Mouse (Mus musculus): ENCODE measurements at regions not wholly inside any gene's neighbourhood (a gene's known extent, or its start where the extent isn't known, plus 50 kb on each side); places are given as distances from the start of the nearest gene placed in this dataset.
A peak's percentile ranks its signal among the peaks of the same experiment; 100 is the strongest.

- DNase-seq (ENCODE audit: inconsistent age in 2 of 2, low spot score in 1 of 2), result peak in 1 of 2 experiments; percentile 78
These were observed 97.8 kb upstream of the Arntl start for GRCm38 (mm10) chr7:113109481-113109880.

GRCm38 (mm10) chr7:113110867-113111508 is 96.3 kb upstream of the Arntl start:
- peak in 1 of 2 experiments; percentile 67 for DNase-seq (ENCODE audit: inconsistent age in 2 of 2, low spot score in 1 of 2)

GRCm38 (mm10) chr7:113113266-113113893 is 93.9 kb upstream of the Arntl start:
- DNase-seq (ENCODE audit: inconsistent age in 2 of 2, low spot score in 1 of 2), result peak in 1 of 2 experiments; percentile 51

GRCm38 (mm10) chr7:113117599-113117998 is 89.7 kb upstream of the Arntl start:
- DNase-seq (ENCODE audit: inconsistent age in 2 of 2, low spot score in 1 of 2), result no peak

- no peak for DNase-seq (ENCODE audit: inconsistent age in 2 of 2, low spot score in 1 of 2)
These were observed 85.3 kb upstream of the Arntl start for GRCm38 (mm10) chr7:113121911-113122319.

GRCm38 (mm10) chr7:113126010-113126409 is 81.3 kb upstream of the Arntl start:
- no peak for DNase-seq (ENCODE audit: inconsistent age in 2 of 2, low spot score in 1 of 2)

GRCm38 (mm10) chr7:113130552-113130951 is 76.7 kb upstream of the Arntl start:
- DNase-seq (ENCODE audit: inconsistent age in 2 of 2, low spot score in 1 of 2), result no peak

GRCm38 (mm10) chr7:113131945-113132538 is 75.2 kb upstream of the Arntl start:
- DNase-seq (ENCODE audit: inconsistent age in 2 of 2, low spot score in 1 of 2), result peak; percentile 76 to 94

- no peak for DNase-seq (ENCODE audit: inconsistent age in 2 of 2, low spot score in 1 of 2)
These were observed 73.4 kb upstream of the Arntl start for GRCm38 (mm10) chr7:113133891-113134290.

- peak; percentile 46 to 81 for DNase-seq (ENCODE audit: inconsistent age in 2 of 2, low spot score in 1 of 2)
These were observed 67.2 kb upstream of the Arntl start for GRCm38 (mm10) chr7:113140011-113140438.

GRCm38 (mm10) chr7:113141846-113142683 is 65.2 kb upstream of the Arntl start:
- no peak for DNase-seq (ENCODE audit: inconsistent age in 2 of 2, low spot score in 1 of 2)

GRCm38 (mm10) chr7:113143552-113143951 is 63.7 kb upstream of the Arntl start:
- peak; percentile 82 to 96 for DNase-seq (ENCODE audit: inconsistent age in 2 of 2, low spot score in 1 of 2)

- DNase-seq (ENCODE audit: inconsistent age in 2 of 2, low spot score in 1 of 2), result no peak
These were observed 62.2 kb upstream of the Arntl start for GRCm38 (mm10) chr7:113145046-113145445.

GRCm38 (mm10) chr7:113146108-113146507 is 61.2 kb upstream of the Arntl start:
- DNase-seq (ENCODE audit: inconsistent age in 2 of 2, low spot score in 1 of 2), result no peak

GRCm38 (mm10) chr7:113146526-113146925 is 60.7 kb upstream of the Arntl start:
- DNase-seq (ENCODE audit: inconsistent age in 2 of 2, low spot score in 1 of 2), result no peak

GRCm38 (mm10) chr7:113147391-113148332 is 59.6 kb upstream of the Arntl start:
- DNase-seq (ENCODE audit: inconsistent age in 2 of 2, low spot score in 1 of 2), result peak; percentile 50 to 74

- peak in 1 of 2 experiments; percentile 25 for DNase-seq (ENCODE audit: inconsistent age in 2 of 2, low spot score in 1 of 2)
These were observed 58.6 kb upstream of the Arntl start for GRCm38 (mm10) chr7:113148700-113149099.

- peak in 1 of 2 experiments; percentile 30 for DNase-seq (ENCODE audit: inconsistent age in 2 of 2, low spot score in 1 of 2)
These were observed 57.2 kb upstream of the Arntl start for GRCm38 (mm10) chr7:113149966-113150470.

- peak; percentile 36 to 65 for DNase-seq (ENCODE audit: inconsistent age in 2 of 2, low spot score in 1 of 2)
These were observed 56.5 kb upstream of the Arntl start for GRCm38 (mm10) chr7:113150789-113151188.

GRCm38 (mm10) chr7:113151499-113151898 is 55.8 kb upstream of the Arntl start:
- peak; percentile 81 to 87 for DNase-seq (ENCODE audit: inconsistent age in 2 of 2, low spot score in 1 of 2)

Data from adrenal gland, adult (tissue).